Comparison of ENCODE assay signal across 8 mouse cellular contexts in the genomic region with DNA sequence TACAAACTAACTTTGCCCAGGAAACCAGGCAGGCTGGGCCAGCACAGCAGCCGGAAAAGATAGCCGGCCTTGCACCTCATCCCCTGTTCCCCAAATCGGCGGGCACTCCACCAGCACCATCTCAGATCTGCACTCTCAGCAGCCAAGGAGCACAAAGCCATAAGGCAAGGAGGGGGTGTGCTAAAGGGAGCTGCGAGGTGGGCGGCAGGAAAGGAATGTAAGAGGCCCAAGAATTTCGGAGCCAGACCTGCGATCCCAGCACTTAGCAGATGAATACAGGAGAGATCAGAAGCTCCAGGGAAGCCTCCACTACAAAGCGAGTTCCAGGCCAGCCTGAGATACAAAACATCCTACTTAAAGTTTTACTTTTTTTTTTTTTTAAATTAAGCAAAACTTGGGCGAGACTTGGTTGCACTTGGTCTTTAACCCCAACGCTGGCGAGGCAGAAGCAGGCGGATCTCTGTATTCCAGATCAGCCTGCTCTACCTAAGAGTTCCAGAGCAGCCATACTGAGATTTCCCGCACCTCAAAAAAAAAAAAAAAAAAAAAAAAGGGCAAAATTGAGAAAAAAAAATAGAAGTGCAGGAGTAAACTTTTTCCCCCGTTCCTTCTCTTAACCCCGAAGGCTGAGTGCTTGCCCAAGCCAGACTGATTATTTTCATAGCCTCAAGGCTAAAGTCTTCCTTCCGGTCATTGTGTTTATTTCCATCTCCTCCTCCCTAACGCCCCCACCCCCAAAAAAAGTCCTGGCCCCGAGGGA. TPM values are rescaled to one million over a fixed set of nuclear protein-coding genes. Genes with fewer than 3 reads are reported as not detected.
DNase-seq lines count a peak whose midpoint lies in the region; ATAC-seq and TF ChIP-seq lines count a peak whose summit lies in the region.

No protein-coding gene starts in this region.

- peaks cover 12% of the 10 kb centered on the region; the same call in 1 of the 2 replicates for H3K36me3 ChIP-seq in intestine, embryonic 15.5 days

- peaks cover 6% of the 10 kb centered on the region for H3K4me1 ChIP-seq in lung, adult 2 months (ENCODE audit: control insufficient read depth, insufficient read depth, low read length)
- H3K4me1 ChIP-seq in bone marrow, adult 2 months (ENCODE audit: control insufficient read depth, insufficient read depth, low read length): no peaks in the 10 kb centered on the region
- H3K4me1 ChIP-seq in intestine, embryonic 15.5 days (replicated peaks): peaks cover 21% of the 10 kb centered on the region; the same call in 1 of the 2 replicates
- H3K4me1 ChIP-seq in olfactory bulb, adult 2 months (ENCODE audit: control insufficient read depth, insufficient read depth, low read length): peaks cover 26% of the 10 kb centered on the region

- H3K4me3 ChIP-seq in lung, adult 2 months (replicated peaks; ENCODE audit: extremely low read depth, low read depth, low read length): peak overlapping the region; percentile 95
- H3K4me3 ChIP-seq in bone marrow, adult 2 months (replicated peaks; ENCODE audit: control insufficient read depth, low read depth, low read length): peak overlapping the region; percentile 100
- peak overlapping the region; percentile 64 for H3K4me3 ChIP-seq in intestine, embryonic 15.5 days (replicated peaks)
- peak overlapping the region; percentile 84 for H3K4me3 ChIP-seq in olfactory bulb, adult 2 months (ENCODE audit: insufficient read depth, low read depth, low read length)

- H3K27ac ChIP-seq in bone marrow, adult 2 months (ENCODE audit: control insufficient read depth, insufficient read depth, low read depth, low read length, poor library complexity): peak overlapping the region; percentile 95
- H3K27ac ChIP-seq in intestine, embryonic 15.5 days: peak overlapping the region; percentile 95
- H3K27ac ChIP-seq in olfactory bulb, adult 2 months (ENCODE audit: insufficient read depth, low read depth, low read length): peak overlapping the region; percentile 23; the same call in 1 of the 2 replicates

- no peak for TF ChIP-seq POLR2A in lung, adult 2 months (IDR thresholded peaks at IDR 0.05; ENCODE audit: borderline replicate concordance, extremely low read depth, low read depth, low read length)
- TF ChIP-seq POLR2A in bone marrow, adult 2 months (IDR thresholded peaks at IDR 0.05; ENCODE audit: borderline replicate concordance, control insufficient read depth, low read depth, low read length): no peak
- TF ChIP-seq POLR2A in olfactory bulb, adult 2 months (IDR thresholded peaks at IDR 0.05; ENCODE audit: insufficient read depth, low read depth, low read length): no peak

- no peaks in the 10 kb centered on the region for H3K9me3 ChIP-seq in intestine, embryonic 15.5 days

- 4% methylated on average over 19 of the region's 19 CpGs for WGBS in lung, adult 2 months
- 5% methylated on average over 19 of the region's 19 CpGs for WGBS in bone marrow, adult 2 months
- 5% methylated on average over 19 of the region's 19 CpGs for WGBS in intestine, embryonic 15.5 days
- 2% methylated on average over 19 of the region's 19 CpGs for WGBS in olfactory bulb, adult 2 months

- DNase-seq in lung, adult 2 months: no peak
- DNase-seq in lung, postnatal 25 days (ENCODE audit: low spot score): no peak
- DNase-seq in frontal cortex, adult 2 months (ENCODE audit: extremely low spot score in 1 of 2, low spot score in 1 of 2): peak; percentile 66 to 80
- peak; percentile 35 for DNase-seq in liver
- no peak for DNase-seq in c-Kit-positive CD71-positive TER-119-positive erythroid progenitor cells, embryonic 14.5 days (ENCODE audit: low spot score)

- H3K4me2 ChIP-seq in intestine, embryonic 15.5 days (replicated peaks): peak overlapping the region; percentile 65

- H3K9ac ChIP-seq in intestine, embryonic 15.5 days: peak overlapping the region; percentile 83

- TF ChIP-seq CTCF in lung, adult 2 months (IDR thresholded peaks at IDR 0.05; ENCODE audit: insufficient read depth, low read length): no peak
- TF ChIP-seq CTCF in bone marrow, adult 2 months (IDR thresholded peaks at IDR 0.05; ENCODE audit: control insufficient read depth, insufficient read depth, low read length): no peak
- TF ChIP-seq CTCF in olfactory bulb, adult 2 months (IDR thresholded peaks at IDR 0.05; ENCODE audit: insufficient read depth, low read depth, low read length): no peak

- H3K27me3 ChIP-seq in intestine, embryonic 15.5 days (replicated peaks): no peaks in the 10 kb centered on the region

- ATAC-seq in intestine, embryonic 15.5 days: no peak

RNA-seq across cellular contexts. Expression of gene Gtf2i, which starts 1.7 kb away (rescaled TPM):
- polyA plus RNA-seq in lung, adult 2 months (2012; rRNA removed): 63.8 and 79.5 TPM in 2 replicates
- polyA plus RNA-seq in bone marrow, adult 2 months (2011; ENCODE audit: insufficient read depth, insufficient read length, low replicate concordance, missing spikeins): 20.6 and 41.4 TPM in 2 replicates
- 168 and 188 TPM in 2 replicates for polyA plus RNA-seq in frontal cortex, adult 2 months (2012; rRNA removed)
- polyA plus RNA-seq in intestine, embryonic 15.5 days (2015; fragmentation: Nextera tagmentation; extraction: Ambion mirVana): 125 and 137 TPM in 2 replicates
- 380 TPM in 1 of 2 replicates, not detected in the other for polyA plus RNA-seq in olfactory bulb, adult 2 months (2012; ENCODE audit: insufficient read depth, insufficient read length, low replicate concordance, missing spikeins)

Comparison
In these comparisons a context has a peak if more than half of its experiments do, and no peak if none do; other contexts are left out.
1. DNase-seq: peak in frontal cortex, adult 2 months (2 of 2) and liver (single experiment); none in lung, adult 2 months (single experiment), lung, postnatal 25 days (single experiment) and c-Kit-positive CD71-positive TER-119-positive erythroid progenitor cells, embryonic 14.5 days (single experiment).
2. H3K27ac ChIP-seq: peak in every context shown above with its lines; median percentile 95 in bone marrow, adult 2 months; 95 in intestine, embryonic 15.5 days; 23 in olfactory bulb, adult 2 months.
3. Peak in every context shown above with its lines, with median percentiles within 50 percentile points of each other: H3K4me3 ChIP-seq.